9 mouse cellular contexts compared by ENCODE assay signal in the genomic region with DNA sequence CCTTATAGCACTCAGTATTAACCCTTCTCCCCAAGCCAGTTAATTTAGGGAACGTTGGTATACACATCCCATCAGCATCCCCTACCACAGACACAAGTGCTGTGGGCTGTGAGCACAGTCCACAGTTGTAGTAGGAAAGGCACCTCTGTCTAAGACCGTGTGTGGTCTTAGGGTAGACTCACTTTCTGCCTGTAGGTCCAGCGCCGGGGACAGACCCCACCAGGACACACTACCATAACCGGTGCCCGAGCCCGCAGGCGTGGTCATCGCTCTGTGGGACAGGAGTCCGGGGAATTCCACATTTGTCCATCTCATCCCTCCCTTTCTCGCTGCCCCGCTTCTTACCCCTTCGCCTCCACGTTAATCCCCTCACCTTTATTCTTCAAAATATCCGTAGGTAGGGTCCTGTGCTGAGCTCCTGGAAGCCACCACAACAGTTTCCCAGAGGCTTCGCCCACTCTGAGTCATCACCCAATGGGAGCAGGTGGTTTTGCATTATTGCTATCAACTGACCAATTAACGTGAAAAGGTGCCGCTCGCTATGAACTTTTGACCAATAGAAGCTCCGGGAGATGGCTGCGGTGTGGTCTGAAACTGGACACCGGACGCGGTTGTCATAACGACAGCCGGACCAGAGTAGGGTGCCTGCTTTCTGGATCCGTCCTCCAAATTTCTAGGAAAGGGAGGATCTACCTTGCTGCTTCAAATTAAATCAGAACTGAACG. TPM values are rescaled to one million over a fixed set of nuclear protein-coding genes. Genes with fewer than 3 reads are reported as not detected.
A peak's percentile ranks its signal among the peaks of the same experiment; 100 is the strongest.
DNase-seq lines count a peak whose midpoint lies in the region; ATAC-seq lines count a peak whose summit lies in the region.
"Had no signal": no experiment of that assay in that cellular context is flagged by ENCODE, and none has a peak within 500 bp of the region (broad histone marks: within the 10 kb centered on the region; RNA-seq: fewer than 3 reads in every experiment).

A gene (minus strand): TSS at position 449 of the 725 bp plus-strand sequence.

- H3K9me3 ChIP-seq in forebrain, embryonic 15.5 days = no peaks in the 10 kb centered on the region
- H3K9me3 ChIP-seq in hindbrain, embryonic 13.5 days = no peaks in the 10 kb centered on the region
- no peaks in the 10 kb centered on the region for H3K9me3 ChIP-seq in limb, embryonic 15.5 days
- H3K9me3 ChIP-seq in midbrain, embryonic 14.5 days (ENCODE audit: control insufficient read depth, low read length) = no peaks in the 10 kb centered on the region
- H3K9me3 ChIP-seq: G1E had no signal

- H3K9ac ChIP-seq in forebrain, embryonic 15.5 days (replicated peaks) = peak within 1 kb of the TSS; percentile 16; the same call in 1 of the 2 replicates
- peak within 1 kb of the TSS; percentile 39; the same call in 1 of the 2 replicates for H3K9ac ChIP-seq in hindbrain, embryonic 13.5 days
- no peak within 1 kb of the TSS; the same call in 1 of the 2 replicates for H3K9ac ChIP-seq in limb, embryonic 15.5 days
- no peak within 1 kb of the TSS for H3K9ac ChIP-seq in midbrain, embryonic 14.5 days (replicated peaks; ENCODE audit: low read length)

- H3K27me3 ChIP-seq in forebrain, embryonic 15.5 days = no peaks in the 10 kb centered on the region
- H3K27me3 ChIP-seq in hindbrain, embryonic 13.5 days = peaks cover 38% of the 10 kb centered on the region
- H3K27me3 ChIP-seq in limb, embryonic 15.5 days = 0 out of 2 replicates have a peak, but pooled peaks cover 4% of the 10 kb centered on the region
- peaks cover 4% of the 10 kb centered on the region; the same call in 1 of the 2 replicates for H3K27me3 ChIP-seq in midbrain, embryonic 14.5 days (ENCODE audit: control insufficient read depth, insufficient read depth, low read length)

- H3K4me3 ChIP-seq in forebrain, embryonic 15.5 days = peak within 1 kb of the TSS; percentile 30
- peak within 1 kb of the TSS; percentile 28 for H3K4me3 ChIP-seq in hindbrain, embryonic 13.5 days
- H3K4me3 ChIP-seq in limb, embryonic 15.5 days = peak within 1 kb of the TSS; percentile 37
- H3K4me3 ChIP-seq in midbrain, embryonic 14.5 days (replicated peaks; ENCODE audit: low read depth, low read length) = peak within 1 kb of the TSS; percentile 21

- H3K4me2 ChIP-seq in forebrain, embryonic 15.5 days (replicated peaks) = peak within 1 kb of the TSS; percentile 40
- H3K4me2 ChIP-seq in hindbrain, embryonic 13.5 days = peak within 1 kb of the TSS; percentile 52
- H3K4me2 ChIP-seq in limb, embryonic 15.5 days = peak within 1 kb of the TSS; percentile 54
- H3K4me2 ChIP-seq in midbrain, embryonic 14.5 days (ENCODE audit: low read length) = peak within 1 kb of the TSS; percentile 50

- intact Hi-C loops in left cerebral cortex, postnatal 4 days (cut with DNase I) = no loop called here
- intact Hi-C loops in left cerebral cortex, postnatal 14 days (cut with DNase I) = no loop called here

- 4% methylated on average over 28 of the region's 28 CpGs for WGBS in forebrain, embryonic 15.5 days
- 2% methylated on average over 28 of the region's 28 CpGs for WGBS in hindbrain, embryonic 13.5 days
- 3% methylated on average over 28 of the region's 28 CpGs for WGBS in limb, embryonic 15.5 days
- under 1% methylated on average over 28 of the region's 28 CpGs for WGBS in midbrain, embryonic 14.5 days

- peak; percentile 49 for DNase-seq in left cerebral cortex, postnatal 4 days
- no peak for DNase-seq in left cerebral cortex, postnatal 14 days (ENCODE audit: low spot score in 2 of 2)
- DNase-seq in midbrain, embryonic 14.5 days = peak; percentile 72
- DNase-seq in urinary bladder, postnatal 4 days (ENCODE audit: low spot score in 2 of 2) = peak; percentile 67 to 76
- no peak for DNase-seq in spleen, adult 18-20 months

- no peaks in the 10 kb centered on the region for H3K36me3 ChIP-seq in forebrain, embryonic 15.5 days
- H3K36me3 ChIP-seq in hindbrain, embryonic 13.5 days = no peaks in the 10 kb centered on the region
- H3K36me3 ChIP-seq in limb, embryonic 15.5 days = no peaks in the 10 kb centered on the region
- no peaks in the 10 kb centered on the region for H3K36me3 ChIP-seq in midbrain, embryonic 14.5 days (ENCODE audit: control insufficient read depth, insufficient read depth, low read length)
- H3K36me3 ChIP-seq: G1E had no signal

- ATAC-seq in forebrain, embryonic 15.5 days (replicated peaks) = peak; percentile 74
- peak; percentile 67 for ATAC-seq in hindbrain, embryonic 13.5 days (ENCODE audit: low FRiP score)
- ATAC-seq in limb, embryonic 15.5 days (ENCODE audit: insufficient number of reproducible peaks, low FRiP score, low TSS enrichment, low read depth) = peak; percentile 69
- peak; percentile 63 for ATAC-seq in midbrain, embryonic 14.5 days (ENCODE audit: low FRiP score, low TSS enrichment)

- peaks cover under 1% of the 10 kb centered on the region; the same call in 1 of the 2 replicates for H3K4me1 ChIP-seq in forebrain, embryonic 15.5 days
- peaks cover 11% of the 10 kb centered on the region for H3K4me1 ChIP-seq in hindbrain, embryonic 13.5 days (replicated peaks)
- H3K4me1 ChIP-seq in limb, embryonic 15.5 days = peaks cover 15% of the 10 kb centered on the region
- H3K4me1 ChIP-seq in midbrain, embryonic 14.5 days (ENCODE audit: control insufficient read depth, insufficient read depth, low read length) = no peaks in the 10 kb centered on the region

- H3K27ac ChIP-seq in forebrain, embryonic 15.5 days (replicated peaks) = no peak within 1 kb of the TSS
- no peak within 1 kb of the TSS for H3K27ac ChIP-seq in hindbrain, embryonic 13.5 days
- H3K27ac ChIP-seq in limb, embryonic 15.5 days = no peak within 1 kb of the TSS
- no peak within 1 kb of the TSS for H3K27ac ChIP-seq in midbrain, embryonic 14.5 days (replicated peaks; ENCODE audit: low read depth, low read length)

RNA-seq across cellular contexts. Expression of the gene that starts here (rescaled TPM):
- total RNA-seq in left cerebral cortex, postnatal 4 days (2021) = under 1 TPM; 0.50 to 0.77 TPM
- total RNA-seq in left cerebral cortex, postnatal 14 days (2021) = under 1 TPM; 0.31 to 0.34 TPM
- 1.6 and 1.7 TPM in 2 replicates for polyA plus RNA-seq in forebrain, embryonic 15.5 days (2015; fragmentation: Nextera tagmentation; extraction: Ambion mirVana)
- 2.0 and 2.8 TPM in 2 replicates for polyA plus RNA-seq in hindbrain, embryonic 13.5 days (2015; fragmentation: Nextera tagmentation; extraction: Ambion mirVana)
- 1.8 and 3.0 TPM in 2 replicates for polyA plus RNA-seq in limb, embryonic 15.5 days (2015; fragmentation: Nextera tagmentation; extraction: Ambion mirVana)
- 0.58 and 1.4 TPM in 2 replicates for polyA plus RNA-seq in midbrain, embryonic 14.5 days (2014; fragmentation: Nextera tagmentation; extraction: Ambion mirVana)
- total RNA-seq: G1E had no signal
- polyA plus RNA-seq: G1E had no signal

Comparison
In these comparisons a context has a peak if more than half of its experiments do, and no peak if none do; other contexts are left out.
1. Peak in DNase-seq in left cerebral cortex, postnatal 4 days; RNA of the gene not detected or under 1 TPM.
2. DNase-seq: peak in midbrain, embryonic 14.5 days (single experiment) and urinary bladder, postnatal 4 days (2 of 2); none in left cerebral cortex, postnatal 14 days (0 of 2) and spleen, adult 18-20 months (0 of 2).
3. H3K9ac ChIP-seq: peak in forebrain, embryonic 15.5 days (single experiment) and hindbrain, embryonic 13.5 days (single experiment); none in limb, embryonic 15.5 days (single experiment) and midbrain, embryonic 14.5 days (single experiment).
4. Peak in every context shown above with its lines, with median percentiles within 50 percentile points of each other: ATAC-seq, H3K4me2 ChIP-seq and H3K4me3 ChIP-seq.